Mouse (Mus musculus) heart, adult 2 months (tissue): ENCODE results near the gene Epo.

Experiments
- CTCF ChIP-seq: fragments of 200-600 bp; IDR thresholded peaks from 2 replicates; pipeline ENCODE4 v1.8.1; 2022; ENCODE audit warnings: antibody characterized with exemption, mild to moderate bottlenecking, moderate library complexity
- EP300 ChIP-seq: fragments of 200-500 bp; IDR thresholded peaks from 2 replicates; pipeline ENCODE4 v1.6.1; 2011; ENCODE audit warnings: low read depth, low read length, control low read depth; ENCODE audit not compliant: insufficient read depth
- POLR2A ChIP-seq: fragments of 200-500 bp; IDR thresholded peaks from 2 replicates; pipeline ENCODE4 v1.6.1; 2011; ENCODE audit warnings: mild to moderate bottlenecking, low read depth, low read length, control low read depth; ENCODE audit not compliant: insufficient read depth

- TF ChIP-seq POLR2A (no peak), CTCF (no peak), EP300 (no peak)
Observed at GRCm38 (mm10) chr5:137570691-137571586, 37.9 kb upstream of the Epo start.
